Mouse (Mus musculus) inflammation-experienced regulatory T-cells, adult 6 months (primary cell): ENCODE measurements around the gene Brinp2. TPM values are rescaled to one million over a fixed set of nuclear protein-coding genes. Genes with fewer than 3 reads are reported as not detected.

ENCODE experiments used
- ATAC-seq: one replicate; pipeline ENCODE4 v1.8.0; 2017
- polyA plus RNA-seq, 3 experiments: library from polyadenylated mRNA; unstranded; fragments of 100-300 nt; shearing (Covaris generic); gene quantifications; one replicate each; pipeline ENCODE4 v1.2.1; 2017

Brinp2 gene
- polyA plus RNA-seq, 3 experiments from 2014 or later = not detected

- no peak for ATAC-seq
Measured at GRCm38 (mm10) chr1:158218750-158219149, 137.4 kb downstream of the Brinp2 start.

DNA sequence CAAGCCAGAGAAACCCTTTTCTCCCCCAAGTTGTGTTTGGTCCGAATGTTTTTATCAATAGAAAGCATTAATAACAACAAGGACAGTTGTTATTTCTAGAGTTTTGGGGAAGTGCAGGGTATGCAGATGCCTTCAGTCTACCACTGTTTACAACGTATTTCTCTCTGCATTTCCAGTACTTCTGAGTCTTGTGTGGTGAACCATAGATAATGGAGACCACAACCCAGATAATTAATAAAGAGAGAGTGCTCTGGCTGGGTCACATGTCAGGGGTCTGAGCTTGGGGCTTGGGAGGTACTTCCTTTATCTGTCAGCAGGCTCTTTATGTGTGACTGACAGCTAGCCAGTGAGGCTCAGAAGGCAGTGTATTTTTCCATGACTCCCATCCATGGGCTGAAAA is 137.8 kb downstream of the Brinp2 start:
- ATAC-seq = no peak

DNA sequence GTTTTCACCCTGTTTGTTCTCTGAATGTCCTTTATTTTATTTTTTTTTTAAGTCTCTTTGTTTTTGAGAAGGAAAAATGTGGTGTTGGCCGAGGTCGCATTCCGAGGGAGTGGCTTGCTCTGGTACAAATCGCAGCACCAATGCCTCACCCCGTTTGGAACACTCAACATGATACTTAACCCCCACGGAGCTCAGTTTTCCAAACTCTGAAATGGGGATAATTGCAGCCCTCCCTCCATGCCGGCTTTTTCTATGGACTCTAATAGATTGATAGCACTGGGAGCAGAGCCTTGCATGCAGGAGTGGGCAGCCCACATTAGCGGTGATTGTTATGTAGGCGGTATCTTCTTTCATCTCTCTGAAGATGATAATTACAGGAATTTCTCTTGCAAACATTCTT is 140.5 kb downstream of the Brinp2 start:
- ATAC-seq = no peak

DNA sequence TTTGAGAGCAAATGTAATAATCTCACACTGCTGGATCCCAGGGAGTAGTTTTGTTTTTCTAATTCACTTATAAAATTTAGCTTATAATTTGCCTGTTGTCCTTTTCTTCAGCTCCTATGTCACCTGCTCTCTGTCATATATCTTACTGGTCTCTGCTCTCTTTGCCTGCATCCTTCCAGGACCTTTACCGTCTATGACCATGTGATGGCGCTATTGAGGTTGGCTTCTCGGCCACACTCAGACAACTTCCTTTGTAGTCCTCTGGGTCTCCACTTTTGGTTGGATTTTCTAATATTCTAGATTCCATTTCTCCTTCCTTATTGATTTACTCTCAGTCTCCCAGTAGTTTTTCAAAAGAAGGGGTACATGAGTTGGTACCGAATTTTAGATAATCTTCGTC is 141.4 kb downstream of the Brinp2 start:
- ATAC-seq = no peak

DNA sequence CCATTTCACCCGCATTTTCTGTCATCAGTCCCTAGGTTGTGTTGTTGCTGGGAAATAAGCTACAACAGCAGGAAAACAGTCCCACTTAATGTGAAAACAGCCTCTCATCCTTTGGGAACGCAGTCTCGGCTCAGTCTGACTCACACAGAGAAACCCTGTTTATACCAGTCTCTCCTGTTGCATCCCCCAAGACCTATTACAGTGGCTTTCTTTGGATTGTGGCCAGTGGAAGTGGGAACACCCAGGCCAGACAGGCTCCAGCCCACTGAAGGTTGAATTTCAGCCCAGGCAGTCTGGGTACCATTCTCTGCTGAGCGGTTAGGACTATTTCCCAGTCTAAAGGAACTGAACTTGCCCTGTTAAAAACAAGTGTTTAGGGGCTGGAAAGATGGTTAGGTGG is 142.4 kb downstream of the Brinp2 start:
- ATAC-seq = no peak

DNA sequence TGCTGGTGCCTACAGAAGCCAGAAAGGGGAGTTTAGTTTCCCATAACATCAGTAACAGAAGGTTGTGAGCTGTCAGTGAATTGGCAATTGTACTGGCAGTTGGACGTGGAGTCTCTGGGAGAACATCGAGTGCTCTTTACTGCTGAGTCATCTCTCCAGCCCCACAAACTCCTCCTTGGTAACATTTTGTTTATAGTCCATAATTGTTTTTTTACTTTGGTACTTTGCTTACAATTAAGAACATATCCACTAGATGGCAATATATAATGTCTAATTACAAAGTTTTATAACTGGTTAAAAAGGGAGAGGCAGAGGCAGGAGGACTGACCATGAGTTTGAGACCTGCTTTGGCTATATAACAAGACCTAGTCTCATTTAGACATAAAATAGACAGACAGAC is 148.5 kb downstream of the Brinp2 start:
- ATAC-seq = no peak

GRCm38 (mm10) chr1:158202932-158203331 is 153.2 kb downstream of the Brinp2 start:
- ATAC-seq = no peak

Other genes starting within 250 kb of the Brinp2 start
- gene Astn1, start 5.9 kb upstream of the Brinp2 start, polyA plus RNA-seq = not detected